Mouse (Mus musculus) spleen, adult 2 months (tissue): ENCODE measurements around the gene Slc27a1. TPM values are rescaled to one million over a fixed set of nuclear protein-coding genes. Genes with fewer than 3 reads are reported as not detected.
"Not testable (repeated sequence)": the region's sequence is repeated elsewhere in the genome, so short reads cannot be mapped to it uniquely, and the experiment has no call there.

ENCODE experiments used
- DNase-seq, 2 experiments: peaks; one replicate each; pipeline versions ENCODE4 v3.0.0 to v3.0.0-alpha.2; 2012 to 2021; ENCODE audit warnings: low spot score in 2 of 2, low read depth in 1 of 2
- H3K27ac ChIP-seq: fragments of 200-500 bp; 2 replicates; pipeline ENCODE4 v1.5.1; 2012; ENCODE audit warnings: low read length, inconsistent platforms; ENCODE audit not compliant: insufficient read depth
- H3K27me3 ChIP-seq: fragments of 200-500 bp; 2 replicates; pipeline ENCODE4 v1.6.1; 2012; ENCODE audit warnings: mild to moderate bottlenecking, moderate library complexity, low read length, inconsistent platforms; ENCODE audit not compliant: control insufficient read depth, insufficient read depth
- H3K36me3 ChIP-seq: fragments of 200-500 bp; 2 replicates; pipeline ENCODE4 v1.6.1; 2012; ENCODE audit warnings: mild to moderate bottlenecking, low read length, inconsistent platforms; ENCODE audit not compliant: control insufficient read depth, insufficient read depth
- H3K4me1 ChIP-seq: fragments of 200-500 bp; 2 replicates; pipeline ENCODE4 v1.6.1; 2011; ENCODE audit warnings: inconsistent platforms; ENCODE audit not compliant: control insufficient read depth, insufficient read depth, insufficient read length
- H3K4me3 ChIP-seq: fragments of 200-500 bp; 2 replicates; pipeline ENCODE4 v1.5.1; 2011; ENCODE audit warnings: mild to moderate bottlenecking, inconsistent platforms; ENCODE audit not compliant: insufficient read depth, insufficient read length; ENCODE audit errors: extremely low read depth
- CTCF ChIP-seq: fragments of 200-500 bp; IDR thresholded peaks from 2 replicates; pipeline ENCODE4 v1.5.1; 2011; ENCODE audit warnings: mild to moderate bottlenecking, inconsistent platforms; ENCODE audit not compliant: insufficient read depth, insufficient read length, insufficient replicate concordance; ENCODE audit errors: extremely low read depth
- POLR2A ChIP-seq: fragments of 200-500 bp; IDR thresholded peaks from 2 replicates; pipeline ENCODE4 v1.6.1; 2011; ENCODE audit warnings: low read depth, low read length, inconsistent platforms
- WGBS: fragments of 180-500 bp; shearing (Covaris S2); methylation state at CpG from one replicate; pipeline ENCODE4 v1.1.7; 2018; 5-methylcytosine and 5-hydroxymethylcytosine counted together
- polyA plus RNA-seq: library from polyadenylated mRNA; depleted of rRNA; stranded (reverse); fragments of >200 nt; gene quantifications from 2 replicates; pipeline ENCODE4 v1.2.3, GENCODE M21; 2012; rRNA removed

Slc27a1 gene
- polyA plus RNA-seq: 38.2 and 47.0 TPM in 2 replicates

DNA sequence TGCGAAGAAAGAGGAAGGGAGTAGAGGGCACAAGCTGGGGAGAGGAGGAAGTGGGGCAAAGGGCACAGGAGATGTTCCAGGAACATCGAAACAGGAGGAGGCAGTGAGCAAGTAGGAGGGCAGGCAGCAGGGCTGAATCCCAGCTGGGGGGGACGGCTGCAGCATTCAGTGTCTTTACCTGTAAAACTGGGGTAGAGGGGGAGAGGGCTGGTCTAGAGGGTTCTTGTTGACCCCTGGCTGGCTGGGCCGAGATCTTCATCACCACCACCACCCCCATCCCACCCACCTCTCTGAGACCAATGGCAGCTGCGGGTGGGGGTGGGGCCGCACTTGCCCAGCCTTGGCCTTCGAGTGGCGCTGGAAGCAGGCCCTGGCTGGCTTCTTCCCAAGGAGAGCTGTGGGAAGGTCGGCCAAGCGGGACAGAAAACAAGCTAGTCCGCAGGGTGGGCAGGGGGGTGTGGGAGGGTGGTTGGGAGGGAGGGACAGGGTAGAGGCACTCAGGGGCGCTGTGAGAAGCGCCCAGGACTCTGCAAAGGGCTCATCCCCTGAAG lies at the start of gene Slc27a1:
Gene Slc27a1 (plus strand): TSS at position 496 of the 551 bp plus-strand sequence.
- DNase-seq: no peak
- Histone ChIP-seq H3K36me3 (no peaks in the 10 kb centered on the region), H3K27ac (peak within 1 kb of the TSS; percentile 48; the same call in 1 of the 2 replicates), H3K4me3 (peak within 1 kb of the TSS; percentile 58), H3K4me1 (peaks cover 2% of the 10 kb centered on the region; the same call in 1 of the 2 replicates), H3K27me3 (no peaks in the 10 kb centered on the region)
- 55% methylated on average over 13 of the region's 13 CpGs for WGBS
- TF ChIP-seq POLR2A (no peak), CTCF (no peak)

DNA sequence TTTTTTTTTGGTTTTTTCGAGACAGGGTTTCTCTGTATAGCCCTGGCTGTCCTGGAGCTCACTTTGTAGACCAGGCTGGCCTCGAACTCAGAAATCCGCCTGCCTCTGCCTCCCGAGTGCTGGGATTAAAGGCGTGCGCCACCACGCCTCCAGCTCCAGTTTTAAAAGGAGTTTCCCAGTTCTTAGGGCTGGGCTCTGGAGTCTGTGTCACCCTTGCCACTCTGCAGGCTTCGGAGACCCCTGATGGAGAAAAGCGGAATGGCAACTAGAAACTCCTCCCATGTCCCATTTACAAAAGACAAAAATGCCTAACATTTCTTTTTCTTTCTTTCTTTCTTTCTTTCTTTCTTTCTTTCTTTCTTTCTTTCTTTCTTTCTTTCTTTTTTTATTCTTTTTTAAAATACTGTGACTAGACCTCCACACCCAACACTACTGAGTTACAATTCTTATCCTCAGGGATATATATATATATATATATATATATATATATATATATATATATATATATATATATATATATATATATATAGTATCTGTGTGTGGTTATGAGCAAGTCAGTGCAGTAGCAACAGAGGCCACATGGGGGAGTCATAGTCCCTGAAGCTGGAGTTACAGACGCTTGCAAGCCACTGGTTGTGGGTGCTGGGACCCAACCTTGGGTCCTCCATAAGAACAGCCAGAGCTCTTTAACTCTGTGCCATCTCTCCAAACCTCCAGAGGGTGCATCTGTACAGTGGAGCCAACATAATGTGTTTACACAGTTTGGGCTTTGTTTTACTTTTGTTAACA lies 49.5 kb upstream of the Slc27a1 start:
- not testable (repeated sequence) for H3K4me3 ChIP-seq, H3K27me3 ChIP-seq, H3K27ac ChIP-seq, H3K4me1 ChIP-seq, H3K36me3 ChIP-seq
- TF ChIP-seq CTCF: peak; percentile 38; the same call in 1 of the 2 replicates
- peak; percentile 38 to 41 for DNase-seq
- 23% methylated on average over 10 of the region's 10 CpGs for WGBS

DNA sequence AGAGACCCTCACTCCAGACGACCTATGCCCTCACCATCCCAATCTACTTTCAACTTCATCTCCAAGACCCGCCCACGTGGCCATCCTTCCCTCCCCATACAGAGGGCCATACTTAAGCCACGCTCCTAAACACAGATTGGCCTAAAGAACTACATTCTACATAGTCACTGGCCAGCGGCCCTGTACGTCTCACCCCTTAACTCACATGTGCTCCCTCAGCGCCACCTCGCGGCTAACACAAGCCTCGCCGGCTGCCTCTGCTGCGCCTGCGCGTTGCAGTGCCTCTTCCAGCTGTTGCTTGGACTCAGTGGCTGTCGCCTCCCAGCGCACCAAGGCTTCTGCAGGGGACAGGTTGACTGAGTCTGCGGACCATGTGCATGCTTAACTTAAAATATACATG lies 47.0 kb upstream of the Slc27a1 start:
- Histone ChIP-seq H3K4me3 (no peak overlapping the region), H3K4me1 (no peaks in the 10 kb centered on the region), H3K36me3 (no peaks in the 10 kb centered on the region), H3K27ac (no peak overlapping the region), H3K27me3 (no peaks in the 10 kb centered on the region)
- WGBS: 2% methylated on average over 17 of the region's 17 CpGs
- TF ChIP-seq POLR2A (no peak), CTCF (peak; percentile 95)
- DNase-seq: peak; percentile 78 to 94

DNA sequence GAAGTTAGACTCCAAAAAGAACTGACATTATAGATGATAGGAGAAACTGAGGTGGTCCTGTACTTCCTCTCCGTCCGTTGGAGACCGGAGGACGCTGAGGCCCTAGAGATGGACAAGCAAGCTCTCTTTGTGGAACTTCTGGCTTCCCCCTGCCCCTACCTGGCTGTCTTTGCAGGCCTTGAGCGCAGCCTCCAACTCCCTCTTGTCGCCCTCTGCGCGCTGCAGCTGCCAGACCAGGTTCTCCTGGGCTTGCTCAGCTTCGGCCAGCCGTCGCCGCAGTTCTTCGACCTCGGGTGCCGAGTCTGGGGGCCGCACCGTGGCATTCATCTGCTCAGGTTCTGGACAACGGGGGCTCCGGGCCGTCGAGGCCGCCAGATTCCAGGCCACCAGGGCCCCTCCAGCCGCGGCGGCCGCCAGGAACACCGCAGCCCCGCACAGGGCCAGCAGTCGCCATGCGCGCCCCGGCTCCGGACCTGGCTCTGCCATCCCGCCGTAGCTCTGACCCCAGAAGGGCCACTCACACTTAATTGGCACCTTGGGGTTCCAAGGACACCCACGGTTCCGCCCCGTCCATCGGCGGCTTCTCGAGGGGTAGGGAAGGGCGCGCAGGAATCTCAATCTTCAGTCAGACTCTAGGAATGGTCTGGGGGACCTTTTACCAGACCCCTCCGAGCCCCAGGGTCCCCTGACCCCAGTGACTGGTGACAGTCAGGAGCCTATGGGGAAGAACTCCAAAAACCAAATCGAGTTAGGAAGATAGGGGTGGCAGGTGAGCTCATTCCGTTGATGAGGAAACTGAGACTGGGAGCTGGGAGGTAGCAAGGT lies 43.2 kb upstream of the Slc27a1 start, which contains the start of gene Ccdc194:
Gene Ccdc194 (minus strand): TSS at position 486 of the 825 bp plus-strand sequence.
- 85% methylated on average over 46 of the region's 46 CpGs for WGBS
- no peaks in the 10 kb centered on the region for H3K27me3 ChIP-seq
- H3K4me1 ChIP-seq: peaks cover 5% of the 10 kb centered on the region; the same call in 1 of the 2 replicates
- no peak for DNase-seq
- H3K27ac ChIP-seq: no peak within 1 kb of the TSS
- no peak within 1 kb of the TSS for H3K4me3 ChIP-seq
- TF ChIP-seq POLR2A (no peak), CTCF (no peak)
- H3K36me3 ChIP-seq: no peaks in the 10 kb centered on the region

DNA sequence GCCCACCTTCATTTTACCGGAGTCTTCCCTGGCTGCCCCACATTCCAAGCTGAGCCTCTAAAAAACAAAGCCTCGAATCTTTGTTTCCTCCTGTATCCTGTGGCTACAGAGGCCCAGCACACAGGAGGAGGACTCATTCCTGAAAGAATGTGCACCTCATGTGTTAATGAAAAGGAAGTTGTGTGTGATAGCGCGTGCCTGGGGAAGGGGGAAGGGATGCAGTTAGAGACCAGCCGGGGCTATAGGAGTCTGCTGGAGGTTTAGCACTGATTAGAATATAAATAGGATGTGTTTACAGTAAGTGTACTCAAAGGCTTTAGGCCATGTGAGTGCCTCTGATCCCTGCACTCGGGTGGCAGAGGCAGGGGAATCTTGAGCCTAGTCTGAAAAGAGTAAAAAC lies 42.4 kb upstream of the Slc27a1 start:
- Histone ChIP-seq H3K4me1 (peaks cover 5% of the 10 kb centered on the region; the same call in 1 of the 2 replicates), H3K27me3 (no peaks in the 10 kb centered on the region), H3K4me3 (no peak overlapping the region), H3K27ac (no peak overlapping the region), H3K36me3 (no peaks in the 10 kb centered on the region)
- 53% methylated on average over 6 of the region's 6 CpGs for WGBS
- DNase-seq: no peak
- no peak for TF ChIP-seq POLR2A
- no peak for TF ChIP-seq CTCF

DNA sequence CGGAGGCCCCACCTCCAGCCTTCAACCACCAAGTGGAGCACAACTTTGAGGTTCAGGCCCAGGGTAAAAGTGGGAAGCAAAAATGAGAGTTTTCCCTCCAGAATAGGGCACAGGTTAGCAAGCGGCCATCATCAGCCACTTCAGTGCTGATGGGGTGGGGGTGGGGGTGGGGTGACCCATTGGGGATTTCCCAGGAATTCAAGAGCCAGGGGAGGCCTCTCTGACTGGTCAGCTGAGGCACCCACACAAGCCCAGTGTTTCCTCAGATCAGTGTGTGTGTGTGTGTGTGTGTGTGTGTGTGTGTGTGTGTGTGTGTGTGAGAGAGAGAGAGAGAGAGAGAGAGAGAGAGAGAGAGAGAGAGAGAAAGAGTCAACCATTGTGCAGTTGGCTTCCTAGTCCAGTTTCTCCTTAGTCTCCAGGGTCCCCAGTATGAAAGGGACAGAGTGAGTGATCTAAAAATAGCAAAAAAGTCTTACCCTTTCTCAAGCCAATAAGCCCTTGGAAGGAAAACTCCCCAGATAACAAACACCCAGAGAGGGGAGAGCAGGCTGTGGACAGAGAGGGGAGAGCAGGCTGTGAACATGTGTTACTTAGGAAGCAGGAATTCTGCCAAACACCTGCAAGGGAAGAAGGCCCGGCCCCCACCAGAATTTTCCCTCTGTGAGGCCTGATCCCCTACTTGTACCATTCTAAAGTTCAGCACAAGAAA lies 41.4 kb upstream of the Slc27a1 start:
- no peak for TF ChIP-seq POLR2A
- H3K4me1 ChIP-seq: peaks cover 5% of the 10 kb centered on the region; the same call in 1 of the 2 replicates
- no peak overlapping the region for H3K4me3 ChIP-seq
- H3K36me3 ChIP-seq: no peaks in the 10 kb centered on the region
- DNase-seq: no peak
- no peak overlapping the region; the same call in 1 of the 2 replicates for H3K27ac ChIP-seq
- 70% methylated on average over 3 of the region's 3 CpGs for WGBS
- H3K27me3 ChIP-seq: no peaks in the 10 kb centered on the region
